In genomic region chr13:113552341-113552740, GRCm38 (mm10) we compare ENCODE assay signal across 25 mouse cellular contexts.
"Had no signal": no experiment of that assay in that cellular context is flagged by ENCODE, and none has a peak within 500 bp of the region (broad histone marks: within the 10 kb centered on the region; RNA-seq: fewer than 3 reads in every experiment).

No protein-coding gene starts in this region.

- ATAC-seq: forebrain, postnatal 0 days; hindbrain, postnatal 0 days; intestine, embryonic 16.5 days had no signal

- H3K4me3 ChIP-seq: heart, adult 2 months; heart, embryonic 13.5 days; heart, embryonic 15.5 days; hindbrain, embryonic 13.5 days; hindbrain, embryonic 15.5 days; kidney, embryonic 15.5 days; limb, embryonic 13.5 days; limb, embryonic 15.5 days; liver, embryonic 13.5 days; liver, embryonic 15.5 days had no signal

- H3K36me3 ChIP-seq: heart, embryonic 13.5 days; heart, embryonic 15.5 days; hindbrain, embryonic 13.5 days; hindbrain, embryonic 15.5 days; kidney, embryonic 15.5 days; limb, embryonic 13.5 days; limb, embryonic 15.5 days; liver, embryonic 13.5 days; liver, embryonic 15.5 days had no signal

- DNase-seq: forebrain, postnatal 0 days; gastrocnemius, postnatal 14 days; gastrocnemius, postnatal 36 days; heart, adult 11 months; heart, adult 2 months; heart, postnatal 14 days; heart, postnatal 36 days; kidney, adult 18-20 months; kidney, postnatal 14 days; layer of hippocampus, adult 9-11 months; layer of hippocampus, postnatal 36 days; left cerebral cortex, postnatal 4 days; liver, embryonic 13.5 days had no signal

- H3K4me2 ChIP-seq: heart, embryonic 11.5 days; heart, embryonic 13.5 days; heart, embryonic 15.5 days; hindbrain, embryonic 13.5 days; hindbrain, embryonic 15.5 days; kidney, embryonic 15.5 days; limb, embryonic 13.5 days; limb, embryonic 15.5 days; liver, embryonic 11.5 days; liver, embryonic 13.5 days; liver, embryonic 15.5 days had no signal

- H3K27me3 ChIP-seq: heart, embryonic 13.5 days; heart, embryonic 15.5 days; hindbrain, embryonic 13.5 days; hindbrain, embryonic 15.5 days; kidney, embryonic 15.5 days; limb, embryonic 13.5 days; limb, embryonic 15.5 days; liver, embryonic 13.5 days; liver, embryonic 15.5 days had no signal

- H3K9me3 ChIP-seq: heart, embryonic 13.5 days; heart, embryonic 15.5 days; hindbrain, embryonic 13.5 days; hindbrain, embryonic 15.5 days; kidney, embryonic 15.5 days; limb, embryonic 13.5 days; limb, embryonic 15.5 days; liver, embryonic 13.5 days; liver, embryonic 15.5 days had no signal

- H3K4me1 ChIP-seq: hindbrain, embryonic 15.5 days; kidney, embryonic 15.5 days; liver, embryonic 13.5 days; liver, embryonic 15.5 days had no signal

- H3K9ac ChIP-seq: forebrain, postnatal 0 days; heart, embryonic 13.5 days; heart, embryonic 15.5 days; hindbrain, embryonic 13.5 days; hindbrain, embryonic 15.5 days; kidney, embryonic 15.5 days; limb, embryonic 13.5 days; limb, embryonic 15.5 days; liver, embryonic 13.5 days; liver, embryonic 15.5 days had no signal

- H3K27ac ChIP-seq: heart, embryonic 15.5 days; hindbrain, embryonic 13.5 days; hindbrain, embryonic 15.5 days; hindbrain, postnatal 0 days; kidney, embryonic 15.5 days; limb, embryonic 13.5 days; limb, embryonic 15.5 days; liver, embryonic 13.5 days; liver, embryonic 15.5 days had no signal
